Mouse (Mus musculus) lung, embryonic 14.5 days (tissue): Measurements from ENCODE around the gene Ccdc146. TPM values are rescaled to one million over a fixed set of nuclear protein-coding genes. Genes with fewer than 3 reads are reported as not detected.

Experiments used
- ATAC-seq: fragments of 200-750 bp; cut with Nextera tagmentation; 2 replicates; pipeline ENCODE4 v1.8.0; 2017; ENCODE audit warnings: mild to moderate bottlenecking, moderate TSS enrichment, moderate library complexity; ENCODE audit not compliant: insufficient read depth
- DNase-seq: peaks from one replicate; pipeline ENCODE4 v3.0.0-alpha.2; 2015
- H3K27ac ChIP-seq: fragments of 300-500 bp; sonication (generic); 2 replicates; pipeline ENCODE4 v1.5.1; 2014; ENCODE audit warnings: low read depth, mild to moderate bottlenecking, moderate library complexity
- H3K27me3 ChIP-seq: fragments of 300-500 bp; sonication (generic); 2 replicates; pipeline ENCODE4 v1.6.1; 2014; ENCODE audit warnings: low read length, control low read depth; ENCODE audit not compliant: insufficient read depth
- H3K36me3 ChIP-seq: fragments of 300-500 bp; sonication (generic); 2 replicates; pipeline ENCODE4 v1.6.1; 2014; ENCODE audit warnings: control low read depth; ENCODE audit not compliant: insufficient read depth
- H3K4me1 ChIP-seq: fragments of 300-500 bp; sonication (generic); 2 replicates; pipeline ENCODE4 v1.6.1; 2014; ENCODE audit warnings: antibody characterized with exemption, control low read depth; ENCODE audit not compliant: insufficient read depth
- H3K4me2 ChIP-seq: fragments of 300-500 bp; sonication (generic); 2 replicates; pipeline ENCODE4 v1.6.1; 2014; ENCODE audit warnings: mild to moderate bottlenecking
- H3K4me3 ChIP-seq: fragments of 300-500 bp; sonication (generic); 2 replicates; pipeline ENCODE4 v1.5.1; 2014; ENCODE audit warnings: low read depth, low read length
- H3K9ac ChIP-seq: fragments of 300-500 bp; sonication (generic); 2 replicates; pipeline ENCODE4 v1.6.1; 2014
- H3K9me3 ChIP-seq: fragments of 300-500 bp; sonication (generic); 2 replicates; pipeline ENCODE4 v1.6.1; 2016; ENCODE audit warnings: low read depth, low read length, control low read depth
- CTCF ChIP-seq: IDR thresholded peaks from 2 replicates; pipeline ENCODE4 v1.5.1; 2016; ENCODE audit warnings: antibody characterized with exemption, low read depth
- WGBS: fragments of 180-500 bp; shearing (Covaris S2); extraction: QIAGEN DNeasy Blood & Tissue Kit; methylation state at CpG from one replicate; pipeline ENCODE4 v1.1.7; 2014; 5-methylcytosine and 5-hydroxymethylcytosine counted together
- polyA plus RNA-seq: library from polyadenylated mRNA; unstranded; fragments of >200 nt; fragmentation: Nextera tagmentation; extraction: Ambion mirVana; gene quantifications from 2 replicates; pipeline ENCODE4 v1.2.1, GENCODE M21; 2014

The Ccdc146 gene
- polyA plus RNA-seq, 1 experiment from 2014 or later, result 0.18 TPM

- no peaks in the 10 kb centered on the region for H3K27me3 ChIP-seq
Measured at GRCm38 (mm10) chr5:21386432-21386831, 38.0 kb downstream of the Ccdc146 start.

GRCm38 (mm10) chr5:21384976-21385375, 39.5 kb downstream of the Ccdc146 start:
- 86% methylated on average over 9 of the region's 9 CpGs for WGBS
- H3K9me3 ChIP-seq, result no peaks in the 10 kb centered on the region
- no peak for TF ChIP-seq CTCF
- no peaks in the 10 kb centered on the region for H3K27me3 ChIP-seq
- H3K9ac ChIP-seq, result no peak overlapping the region
- H3K4me3 ChIP-seq, result no peak overlapping the region
- no peaks in the 10 kb centered on the region for H3K36me3 ChIP-seq
- H3K4me1 ChIP-seq, result peaks cover 8% of the 10 kb centered on the region
- DNase-seq, result no peak
- no peak for ATAC-seq
- no peak overlapping the region for H3K27ac ChIP-seq
- H3K4me2 ChIP-seq, result no peak overlapping the region

More at GRCm38 (mm10) chr5:21386432-21386831, 38.0 kb downstream of the Ccdc146 start:
- Histone ChIP-seq H3K36me3 (no peaks in the 10 kb centered on the region), H3K4me1 (peaks cover 9% of the 10 kb centered on the region), H3K9me3 (no peaks in the 10 kb centered on the region), H3K27ac (no peak overlapping the region), H3K9ac (no peak overlapping the region), H3K4me2 (no peak overlapping the region), H3K4me3 (no peak overlapping the region)
- no peak for TF ChIP-seq CTCF
- peak; percentile 4 for DNase-seq
- WGBS, result 64% methylated on average over 4 of the region's 4 CpGs
- ATAC-seq, result no peak

- TF ChIP-seq CTCF, result no peak
- Histone ChIP-seq H3K27me3 (no peaks in the 10 kb centered on the region), H3K4me3 (no peak overlapping the region), H3K4me1 (peaks cover 8% of the 10 kb centered on the region), H3K36me3 (no peaks in the 10 kb centered on the region), H3K27ac (no peak overlapping the region), H3K4me2 (no peak overlapping the region), H3K9ac (no peak overlapping the region), H3K9me3 (no peaks in the 10 kb centered on the region)
- DNase-seq, result no peak
- no peak for ATAC-seq
- 63% methylated on average over 13 of the region's 13 CpGs for WGBS
Measured at GRCm38 (mm10) chr5:21384252-21384960, 40.1 kb downstream of the Ccdc146 start.

- WGBS, result 23% methylated on average over 14 of the region's 14 CpGs
- ATAC-seq (peak; percentile 30; the same call in 1 of the 2 replicates), DNase-seq (peak; percentile 26)
- Histone ChIP-seq H3K4me1 (peaks cover 8% of the 10 kb centered on the region), H3K36me3 (no peaks in the 10 kb centered on the region), H3K4me3 (no peak overlapping the region), H3K9ac (no peak overlapping the region), H3K27me3 (no peaks in the 10 kb centered on the region), H3K4me2 (peak overlapping the region; percentile 15; the same call in 1 of the 2 replicates), H3K9me3 (no peaks in the 10 kb centered on the region), H3K27ac (peak overlapping the region; percentile 8; the same call in 1 of the 2 replicates)
- TF ChIP-seq CTCF, result no peak
Measured at GRCm38 (mm10) chr5:21383392-21384251, 40.9 kb downstream of the Ccdc146 start.

GRCm38 (mm10) chr5:21382678-21383077, 41.8 kb downstream of the Ccdc146 start:
- no peak overlapping the region for H3K4me2 ChIP-seq
- H3K4me1 ChIP-seq, result peaks cover 8% of the 10 kb centered on the region
- WGBS, result 25% methylated on average over 6 of the region's 6 CpGs
- TF ChIP-seq CTCF, result no peak
- H3K9me3 ChIP-seq, result no peaks in the 10 kb centered on the region
- no peak overlapping the region for H3K27ac ChIP-seq
- ATAC-seq (peak; percentile 38; the same call in 1 of the 2 replicates), DNase-seq (no peak)
- H3K36me3 ChIP-seq, result no peaks in the 10 kb centered on the region
- H3K4me3 ChIP-seq, result no peak overlapping the region
- H3K9ac ChIP-seq, result no peak overlapping the region
- H3K27me3 ChIP-seq, result no peaks in the 10 kb centered on the region

GRCm38 (mm10) chr5:21381986-21382385, 42.5 kb downstream of the Ccdc146 start:
- H3K36me3 ChIP-seq, result no peaks in the 10 kb centered on the region
- TF ChIP-seq CTCF, result no peak
- no peak overlapping the region for H3K4me2 ChIP-seq
- H3K4me3 ChIP-seq, result no peak overlapping the region
- ATAC-seq (no peak), DNase-seq (peak; percentile 66)
- peaks cover 8% of the 10 kb centered on the region for H3K4me1 ChIP-seq
- 9% methylated on average over 6 of the region's 6 CpGs for WGBS
- H3K27me3 ChIP-seq, result no peaks in the 10 kb centered on the region
- H3K27ac ChIP-seq, result no peak overlapping the region
- H3K9me3 ChIP-seq, result no peaks in the 10 kb centered on the region
- no peak overlapping the region for H3K9ac ChIP-seq

GRCm38 (mm10) chr5:21378397-21378796, 46.1 kb downstream of the Ccdc146 start:
- Histone ChIP-seq H3K27ac (no peak overlapping the region), H3K27me3 (no peaks in the 10 kb centered on the region), H3K4me1 (peaks cover 8% of the 10 kb centered on the region), H3K4me2 (no peak overlapping the region), H3K4me3 (no peak overlapping the region), H3K36me3 (no peaks in the 10 kb centered on the region), H3K9ac (no peak overlapping the region), H3K9me3 (no peaks in the 10 kb centered on the region)
- DNase-seq (no peak), ATAC-seq (no peak)
- TF ChIP-seq CTCF, result no peak
- 20% methylated on average over 2 of the region's 2 CpGs for WGBS
